Mouse (Mus musculus): ENCODE data around the gene Plin4. TPM values are rescaled to one million over a fixed set of nuclear protein-coding genes. Genes with fewer than 3 reads are reported as not detected.
"Not testable (repeated sequence)": the region's sequence is repeated elsewhere in the genome, so short reads cannot be mapped to it uniquely, and the experiment has no call there.

Gene Plin4
- polyA plus RNA-seq, 1 experiment: 0.52 TPM

GRCm38 (mm10) chr17:56074097-56074826 is 35.3 kb downstream of the Plin4 start:
- Histone ChIP-seq H3K27ac (ENCODE audit: control insufficient read depth, insufficient read depth, low read depth, low read length, poor library complexity) (peak overlapping the region; percentile 96), H3K4me1 (ENCODE audit: control insufficient read depth, insufficient read depth, low read length) (peaks cover 3% of the 10 kb centered on the region; the same call in 1 of the 2 replicates), H3K4me3 (replicated peaks; ENCODE audit: control insufficient read depth, low read depth, low read length) (peak overlapping the region; percentile 72)
- WGBS: 8% methylated on average over 22 of the region's 22 CpGs
- TF ChIP-seq POLR2A (IDR thresholded peaks at IDR 0.05; ENCODE audit: borderline replicate concordance, control insufficient read depth, low read depth, low read length) (no peak), CTCF (IDR thresholded peaks at IDR 0.05; ENCODE audit: control insufficient read depth, insufficient read depth, low read length) (no peak)

- H3K27ac ChIP-seq (ENCODE audit: control insufficient read depth, insufficient read depth, low read depth, low read length, poor library complexity): no peak overlapping the region
- 0 out of 2 replicates have a peak, but pooled peaks cover 1% of the 10 kb centered on the region for H3K4me1 ChIP-seq (ENCODE audit: control insufficient read depth, insufficient read depth, low read length)
- TF ChIP-seq POLR2A (IDR thresholded peaks at IDR 0.05; ENCODE audit: borderline replicate concordance, control insufficient read depth, low read depth, low read length): no peak
- no peak for TF ChIP-seq CTCF (IDR thresholded peaks at IDR 0.05; ENCODE audit: control insufficient read depth, insufficient read depth, low read length)
- 91% methylated on average over 5 of the region's 5 CpGs for WGBS
- H3K4me3 ChIP-seq (replicated peaks; ENCODE audit: control insufficient read depth, low read depth, low read length): no peak overlapping the region
Measured at GRCm38 (mm10) chr17:56072243-56072642, 37.4 kb downstream of the Plin4 start.

GRCm38 (mm10) chr17:56071126-56071525 is 38.5 kb downstream of the Plin4 start:
- Histone ChIP-seq H3K27ac (ENCODE audit: control insufficient read depth, insufficient read depth, low read depth, low read length, poor library complexity) (no peak overlapping the region), H3K4me3 (replicated peaks; ENCODE audit: control insufficient read depth, low read depth, low read length) (no peak overlapping the region), H3K4me1 (ENCODE audit: control insufficient read depth, insufficient read depth, low read length) (0 out of 2 replicates have a peak, but pooled peaks cover 1% of the 10 kb centered on the region)
- no peak for TF ChIP-seq CTCF (IDR thresholded peaks at IDR 0.05; ENCODE audit: control insufficient read depth, insufficient read depth, low read length)
- no peak for TF ChIP-seq POLR2A (IDR thresholded peaks at IDR 0.05; ENCODE audit: borderline replicate concordance, control insufficient read depth, low read depth, low read length)

DNA sequence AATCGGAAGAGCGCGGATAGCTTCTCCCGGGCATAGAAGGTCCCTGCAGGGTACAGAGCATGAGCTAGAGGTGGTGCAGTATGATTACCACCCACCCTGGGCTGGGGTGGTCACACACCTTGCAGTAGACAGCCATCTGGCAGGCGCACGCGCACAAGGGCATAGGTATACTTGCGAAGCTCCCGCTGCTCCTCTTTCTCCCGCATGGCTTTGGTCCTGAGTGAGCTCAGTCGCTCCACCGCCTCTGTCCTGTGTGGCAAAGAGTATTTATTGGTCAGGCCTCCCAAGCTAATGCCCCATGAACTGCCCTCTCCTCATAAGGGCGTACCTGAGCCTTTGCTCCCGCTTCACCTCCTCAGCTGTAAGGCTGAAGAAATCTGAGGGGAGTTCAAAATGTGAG is 40.5 kb downstream of the Plin4 start:
- TF ChIP-seq CTCF (IDR thresholded peaks at IDR 0.05; ENCODE audit: control insufficient read depth, insufficient read depth, low read length): no peak
- no peak for TF ChIP-seq POLR2A (IDR thresholded peaks at IDR 0.05; ENCODE audit: borderline replicate concordance, control insufficient read depth, low read depth, low read length)
- no peak overlapping the region for H3K27ac ChIP-seq (ENCODE audit: control insufficient read depth, insufficient read depth, low read depth, low read length, poor library complexity)
- 97% methylated on average over 14 of the region's 14 CpGs for WGBS
- no peaks in the 10 kb centered on the region for H3K4me1 ChIP-seq (ENCODE audit: control insufficient read depth, insufficient read depth, low read length)
- H3K4me3 ChIP-seq (replicated peaks; ENCODE audit: control insufficient read depth, low read depth, low read length): no peak overlapping the region

GRCm38 (mm10) chr17:56066451-56066850 is 43.2 kb downstream of the Plin4 start:
- no peaks in the 10 kb centered on the region for H3K4me1 ChIP-seq (ENCODE audit: control insufficient read depth, insufficient read depth, low read length)

GRCm38 (mm10) chr17:56065715-56066114 is 43.9 kb downstream of the Plin4 start:
- H3K4me1 ChIP-seq (ENCODE audit: control insufficient read depth, insufficient read depth, low read length); H3K4me3 ChIP-seq (replicated peaks; ENCODE audit: control insufficient read depth, low read depth, low read length); H3K27ac ChIP-seq (ENCODE audit: control insufficient read depth, insufficient read depth, low read depth, low read length, poor library complexity): not testable (repeated sequence)
- 87% methylated on average over 6 of the region's 6 CpGs for WGBS

More at GRCm38 (mm10) chr17:56066451-56066850, 43.2 kb downstream of the Plin4 start:
- no peak for TF ChIP-seq POLR2A (IDR thresholded peaks at IDR 0.05; ENCODE audit: borderline replicate concordance, control insufficient read depth, low read depth, low read length)
- TF ChIP-seq CTCF (IDR thresholded peaks at IDR 0.05; ENCODE audit: control insufficient read depth, insufficient read depth, low read length): no peak
- Histone ChIP-seq H3K4me3 (replicated peaks; ENCODE audit: control insufficient read depth, low read depth, low read length) (no peak overlapping the region), H3K27ac (ENCODE audit: control insufficient read depth, insufficient read depth, low read depth, low read length, poor library complexity) (no peak overlapping the region)

- TF ChIP-seq POLR2A (IDR thresholded peaks at IDR 0.05; ENCODE audit: borderline replicate concordance, control insufficient read depth, low read depth, low read length) (no peak), CTCF (IDR thresholded peaks at IDR 0.05; ENCODE audit: control insufficient read depth, insufficient read depth, low read length) (no peak)
Measured at GRCm38 (mm10) chr17:56062081-56062480, 47.5 kb downstream of the Plin4 start.

GRCm38 (mm10) chr17:56057381-56058120 is 52.1 kb downstream of the Plin4 start:
- Histone ChIP-seq H3K4me3 (replicated peaks; ENCODE audit: control insufficient read depth, low read depth, low read length) (no peak overlapping the region), H3K4me1 (ENCODE audit: control insufficient read depth, insufficient read depth, low read length) (no peaks in the 10 kb centered on the region), H3K27ac (ENCODE audit: control insufficient read depth, insufficient read depth, low read depth, low read length, poor library complexity) (no peak overlapping the region)
- TF ChIP-seq CTCF (IDR thresholded peaks at IDR 0.05; ENCODE audit: control insufficient read depth, insufficient read depth, low read length) (no peak), POLR2A (IDR thresholded peaks at IDR 0.05; ENCODE audit: borderline replicate concordance, control insufficient read depth, low read depth, low read length) (no peak)
- 93% methylated on average over 11 of the region's 11 CpGs for whole genome bisulfite sequencing

More at GRCm38 (mm10) chr17:56062081-56062480, 47.5 kb downstream of the Plin4 start:
- WGBS: 89% methylated on average over 7 of the region's 7 CpGs
- Histone ChIP-seq H3K4me1 (ENCODE audit: control insufficient read depth, insufficient read depth, low read length) (no peaks in the 10 kb centered on the region), H3K4me3 (replicated peaks; ENCODE audit: control insufficient read depth, low read depth, low read length) (no peak overlapping the region), H3K27ac (ENCODE audit: control insufficient read depth, insufficient read depth, low read depth, low read length, poor library complexity) (no peak overlapping the region)

Measured in bone marrow, adult 2 months (tissue).